Mouse (Mus musculus): ENCODE data around the gene Hoxb5. TPM values are rescaled to one million over a fixed set of nuclear protein-coding genes. Genes with fewer than 3 reads are reported as not detected.

Gene Hoxb5
- polyA plus RNA-seq, 1 experiment from 2014 or later = 10.2 TPM

DNA sequence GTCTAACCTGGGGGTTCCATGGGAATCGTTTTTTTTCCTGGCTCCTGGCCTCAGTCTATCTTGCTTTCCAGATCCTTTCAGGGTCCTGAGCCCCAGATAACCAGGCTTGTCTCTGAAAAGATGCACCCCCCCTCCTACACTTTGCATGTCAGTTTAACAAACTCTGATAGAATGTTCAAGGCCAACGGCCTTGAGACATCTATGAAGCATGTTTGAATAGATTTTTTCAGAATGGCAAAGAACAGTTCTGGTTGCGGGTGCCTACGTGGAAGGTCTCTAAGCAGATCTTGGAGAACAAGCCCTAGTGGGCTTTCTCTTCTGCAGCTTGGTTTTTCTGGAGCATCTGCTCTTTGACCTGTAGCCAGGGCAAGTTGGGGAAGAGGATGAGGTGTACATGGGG is 5.6 kb downstream of the Hoxb5 start:
- Histone ChIP-seq H3K36me3 (ENCODE audit: insufficient read depth, low read length) (no peaks in the 10 kb centered on the region), H3K27ac (peak overlapping the region; percentile 99), H3K4me2 (ENCODE audit: low read length) (peak overlapping the region; percentile 96), H3K9me3 (replicated peaks; ENCODE audit: low read length) (no peaks in the 10 kb centered on the region), H3K4me1 (replicated peaks; ENCODE audit: insufficient read depth, low read length) (peaks cover 33% of the 10 kb centered on the region), H3K27me3 (ENCODE audit: insufficient read depth, low read length) (no peaks in the 10 kb centered on the region), H3K4me3 (replicated peaks; ENCODE audit: low read depth, low read length) (peak overlapping the region; percentile 83), H3K9ac (ENCODE audit: low read depth, low read length) (peak overlapping the region; percentile 98)
- WGBS = 12% methylated on average over 4 of the region's 4 CpGs
- no peak for TF ChIP-seq CTCF (IDR thresholded peaks at IDR 0.05; ENCODE audit: low read depth)
- DNase-seq (ENCODE audit: low spot score) = no peak
- ATAC-seq (replicated peaks; ENCODE audit: low FRiP score, low read depth) = no peak

- Histone ChIP-seq H3K4me2 (ENCODE audit: low read length) (peak overlapping the region; percentile 96), H3K4me1 (replicated peaks; ENCODE audit: insufficient read depth, low read length) (peaks cover 33% of the 10 kb centered on the region), H3K4me3 (replicated peaks; ENCODE audit: low read depth, low read length) (peak overlapping the region; percentile 83), H3K27ac (peak overlapping the region; percentile 99), H3K36me3 (ENCODE audit: insufficient read depth, low read length) (no peaks in the 10 kb centered on the region), H3K9me3 (replicated peaks; ENCODE audit: low read length) (no peaks in the 10 kb centered on the region), H3K27me3 (ENCODE audit: insufficient read depth, low read length) (no peaks in the 10 kb centered on the region), H3K9ac (ENCODE audit: low read depth, low read length) (peak overlapping the region; percentile 98)
- TF ChIP-seq CTCF (IDR thresholded peaks at IDR 0.05; ENCODE audit: low read depth) = peak; percentile 24; the same call in 1 of the 2 replicates
- WGBS = 6% methylated on average over 4 of the region's 4 CpGs
- DNase-seq (ENCODE audit: low spot score) (peak; percentile 95), ATAC-seq (replicated peaks; ENCODE audit: low FRiP score, low read depth) (no peak)
Measured at GRCm38 (mm10) chr11:96309288-96309687, 6.2 kb downstream of the Hoxb5 start.

DNA sequence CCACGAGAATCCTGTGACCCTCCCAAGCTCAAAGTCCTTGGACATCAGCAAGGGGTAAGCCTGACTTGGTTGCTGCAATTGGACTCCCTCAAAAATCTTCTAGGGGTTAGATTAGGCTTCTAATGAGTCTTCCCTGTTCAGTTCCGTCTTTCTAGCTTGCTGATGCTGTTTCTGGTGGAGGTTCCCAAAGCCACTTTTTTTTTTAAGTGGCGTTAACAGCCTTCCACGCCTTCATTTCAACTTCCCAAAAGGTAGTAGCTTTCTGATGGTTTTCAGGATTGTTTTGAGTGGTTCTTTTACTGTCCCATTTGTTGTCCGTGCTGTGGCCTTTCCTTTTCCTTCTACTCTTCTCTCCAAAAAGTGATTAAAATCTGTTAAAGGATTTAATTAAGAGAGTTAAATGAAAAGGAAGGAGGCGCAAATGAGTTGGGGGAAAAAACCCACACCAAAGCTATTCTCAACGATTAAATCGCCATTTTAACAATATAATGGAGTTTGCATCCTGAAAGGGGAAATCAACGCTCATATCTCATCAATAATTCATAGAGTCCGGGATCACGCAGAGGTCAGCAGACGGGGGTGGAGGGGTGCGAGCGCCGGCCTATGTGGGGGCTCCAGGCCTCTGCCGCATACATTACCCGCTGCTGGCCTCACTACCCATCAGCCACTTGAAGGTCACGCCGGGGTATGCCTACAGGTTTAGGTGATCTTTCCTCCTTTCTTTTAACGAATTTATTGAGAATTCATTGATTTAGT is 7.2 kb downstream of the Hoxb5 start:
- peak overlapping the region; percentile 83 for H3K4me3 ChIP-seq (replicated peaks; ENCODE audit: low read depth, low read length)
- peaks cover 33% of the 10 kb centered on the region for H3K4me1 ChIP-seq (replicated peaks; ENCODE audit: insufficient read depth, low read length)
- DNase-seq (ENCODE audit: low spot score) (no peak), ATAC-seq (replicated peaks; ENCODE audit: low FRiP score, low read depth) (no peak)
- H3K9ac ChIP-seq (ENCODE audit: low read depth, low read length) = peak overlapping the region; percentile 98
- no peaks in the 10 kb centered on the region for H3K27me3 ChIP-seq (ENCODE audit: insufficient read depth, low read length)
- TF ChIP-seq CTCF (IDR thresholded peaks at IDR 0.05; ENCODE audit: low read depth) = no peak
- no peaks in the 10 kb centered on the region for H3K9me3 ChIP-seq (replicated peaks; ENCODE audit: low read length)
- no peaks in the 10 kb centered on the region for H3K36me3 ChIP-seq (ENCODE audit: insufficient read depth, low read length)
- WGBS = 13% methylated on average over 20 of the region's 20 CpGs
- peak overlapping the region; percentile 96 for H3K4me2 ChIP-seq (ENCODE audit: low read length)
- peak overlapping the region; percentile 99 for H3K27ac ChIP-seq

DNA sequence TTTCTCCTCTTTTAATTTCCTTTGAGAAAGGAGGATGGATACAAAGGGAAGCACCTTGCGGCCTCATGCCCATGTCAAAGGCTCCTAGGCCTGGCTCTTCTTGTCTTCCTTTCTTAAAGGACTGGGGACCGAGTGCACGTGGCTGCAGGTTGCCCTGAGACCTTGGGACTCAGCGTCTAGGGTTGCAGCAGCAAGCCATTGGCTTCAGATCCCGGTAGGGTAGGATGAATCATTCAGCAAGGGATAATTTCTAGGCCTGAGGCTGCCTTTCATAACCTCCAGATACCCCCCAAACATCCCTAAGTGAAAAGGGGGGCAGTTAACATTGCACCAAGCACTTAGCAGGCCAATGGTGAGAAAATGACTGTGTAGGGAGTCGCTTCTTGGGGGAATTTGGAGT is 8.0 kb downstream of the Hoxb5 start:
- peak overlapping the region; percentile 99 for H3K27ac ChIP-seq

GRCm38 (mm10) chr11:96311520-96312417 is 8.6 kb downstream of the Hoxb5 start:
- Histone ChIP-seq H3K4me3 (replicated peaks; ENCODE audit: low read depth, low read length) (peak overlapping the region; percentile 83), H3K4me1 (replicated peaks; ENCODE audit: insufficient read depth, low read length) (peaks cover 28% of the 10 kb centered on the region), H3K36me3 (ENCODE audit: insufficient read depth, low read length) (no peaks in the 10 kb centered on the region), H3K27ac (peak overlapping the region; percentile 99), H3K4me2 (ENCODE audit: low read length) (peak overlapping the region; percentile 96), H3K9me3 (replicated peaks; ENCODE audit: low read length) (no peaks in the 10 kb centered on the region), H3K27me3 (ENCODE audit: insufficient read depth, low read length) (no peaks in the 10 kb centered on the region), H3K9ac (ENCODE audit: low read depth, low read length) (peak overlapping the region; percentile 98)
- ATAC-seq (replicated peaks; ENCODE audit: low FRiP score, low read depth) = peak; percentile 54
- TF ChIP-seq CTCF (IDR thresholded peaks at IDR 0.05; ENCODE audit: low read depth) = peak; percentile 78
- WGBS = 4% methylated on average over 31 of the region's 31 CpGs
- peak; percentile 95 for DNase-seq (ENCODE audit: low spot score)

More for the DNA sequence above, 8.0 kb downstream of the Hoxb5 start:
- Histone ChIP-seq H3K27me3 (ENCODE audit: insufficient read depth, low read length) (no peaks in the 10 kb centered on the region), H3K9me3 (replicated peaks; ENCODE audit: low read length) (no peaks in the 10 kb centered on the region), H3K4me3 (replicated peaks; ENCODE audit: low read depth, low read length) (peak overlapping the region; percentile 83), H3K9ac (ENCODE audit: low read depth, low read length) (peak overlapping the region; percentile 98), H3K4me2 (ENCODE audit: low read length) (peak overlapping the region; percentile 96), H3K36me3 (ENCODE audit: insufficient read depth, low read length) (no peaks in the 10 kb centered on the region), H3K4me1 (replicated peaks; ENCODE audit: insufficient read depth, low read length) (peaks cover 32% of the 10 kb centered on the region)
- no peak for ATAC-seq (replicated peaks; ENCODE audit: low FRiP score, low read depth)
- no peak for TF ChIP-seq CTCF (IDR thresholded peaks at IDR 0.05; ENCODE audit: low read depth)
- DNase-seq (ENCODE audit: low spot score) = no peak
- 9% methylated on average over 6 of the region's 6 CpGs for WGBS

- Histone ChIP-seq H3K4me1 (replicated peaks; ENCODE audit: insufficient read depth, low read length) (peaks cover 33% of the 10 kb centered on the region), H3K9ac (ENCODE audit: low read depth, low read length) (peak overlapping the region; percentile 98), H3K36me3 (ENCODE audit: insufficient read depth, low read length) (no peaks in the 10 kb centered on the region), H3K4me3 (replicated peaks; ENCODE audit: low read depth, low read length) (peak overlapping the region; percentile 83), H3K27me3 (ENCODE audit: insufficient read depth, low read length) (no peaks in the 10 kb centered on the region), H3K27ac (peak overlapping the region; percentile 99), H3K4me2 (ENCODE audit: low read length) (peak overlapping the region; percentile 96), H3K9me3 (replicated peaks; ENCODE audit: low read length) (no peaks in the 10 kb centered on the region)
- no peak for ATAC-seq (replicated peaks; ENCODE audit: low FRiP score, low read depth)
- DNase-seq (ENCODE audit: low spot score) = no peak
- TF ChIP-seq CTCF (IDR thresholded peaks at IDR 0.05; ENCODE audit: low read depth) = no peak
- 37% methylated on average over 2 of the region's 2 CpGs for WGBS
Measured at GRCm38 (mm10) chr11:96313134-96313533, 10.0 kb downstream of the Hoxb5 start.
